18 mouse cellular contexts compared by ENCODE assay signal in genomic region chr12:98213791-98214190, GRCm38 (mm10). TPM values are rescaled to one million over a fixed set of nuclear protein-coding genes. Genes with fewer than 3 reads are reported as not detected.
"Had no signal": no experiment of that assay in that cellular context is flagged by ENCODE, and none has a peak within 500 bp of the region (broad histone marks: within the 10 kb centered on the region; RNA-seq: fewer than 3 reads in every experiment).

No protein-coding gene starts in this region.

- H3K27me3 ChIP-seq: midbrain, embryonic 13.5 days; midbrain, embryonic 15.5 days; neural tube, embryonic 12.5 days; stomach, embryonic 15.5 days had no signal

- ATAC-seq: midbrain, embryonic 15.5 days had no signal

- H3K36me3 ChIP-seq: midbrain, embryonic 13.5 days; midbrain, embryonic 15.5 days; stomach, embryonic 15.5 days had no signal

- H3K9me3 ChIP-seq: midbrain, embryonic 10.5 days; midbrain, embryonic 13.5 days; midbrain, embryonic 15.5 days; neural tube, embryonic 12.5 days; stomach, embryonic 15.5 days had no signal

- H3K27ac ChIP-seq: liver, embryonic 14.5 days; macrophage; midbrain, embryonic 10.5 days; midbrain, embryonic 13.5 days; midbrain, embryonic 15.5 days; neural tube, embryonic 12.5 days; stomach, embryonic 15.5 days; stomach, postnatal 0 days had no signal

- H3K4me3 ChIP-seq: midbrain, embryonic 10.5 days; midbrain, embryonic 13.5 days; midbrain, embryonic 15.5 days; myocyte; neural tube, embryonic 12.5 days; stomach, embryonic 15.5 days had no signal

- H3K9ac ChIP-seq: liver, embryonic 14.5 days; lung, embryonic 14.5 days; midbrain, embryonic 13.5 days; midbrain, embryonic 15.5 days; neural tube, embryonic 12.5 days; stomach, embryonic 15.5 days had no signal

- DNase-seq: lung, adult 18-20 months; lung, embryonic 14.5 days; lung, postnatal 14 days; lung, postnatal 36 days; right cerebral cortex, postnatal 14 days; thymus, adult 2 months; thymus, postnatal 25 days; thymus, postnatal 4 days had no signal

- H3K4me1 ChIP-seq: midbrain, embryonic 10.5 days; midbrain, embryonic 15.5 days; stomach, embryonic 15.5 days had no signal

- H3K4me2 ChIP-seq: lung, embryonic 14.5 days; midbrain, embryonic 13.5 days; midbrain, embryonic 15.5 days; neural tube, embryonic 12.5 days; stomach, embryonic 15.5 days had no signal

RNA-seq across cellular contexts. Expression of gene Gpr65, which starts 54.6 kb away (rescaled TPM):
- polyA plus RNA-seq: myocyte; neural tube, embryonic 14.5 days had no signal
